In the genomic region with DNA sequence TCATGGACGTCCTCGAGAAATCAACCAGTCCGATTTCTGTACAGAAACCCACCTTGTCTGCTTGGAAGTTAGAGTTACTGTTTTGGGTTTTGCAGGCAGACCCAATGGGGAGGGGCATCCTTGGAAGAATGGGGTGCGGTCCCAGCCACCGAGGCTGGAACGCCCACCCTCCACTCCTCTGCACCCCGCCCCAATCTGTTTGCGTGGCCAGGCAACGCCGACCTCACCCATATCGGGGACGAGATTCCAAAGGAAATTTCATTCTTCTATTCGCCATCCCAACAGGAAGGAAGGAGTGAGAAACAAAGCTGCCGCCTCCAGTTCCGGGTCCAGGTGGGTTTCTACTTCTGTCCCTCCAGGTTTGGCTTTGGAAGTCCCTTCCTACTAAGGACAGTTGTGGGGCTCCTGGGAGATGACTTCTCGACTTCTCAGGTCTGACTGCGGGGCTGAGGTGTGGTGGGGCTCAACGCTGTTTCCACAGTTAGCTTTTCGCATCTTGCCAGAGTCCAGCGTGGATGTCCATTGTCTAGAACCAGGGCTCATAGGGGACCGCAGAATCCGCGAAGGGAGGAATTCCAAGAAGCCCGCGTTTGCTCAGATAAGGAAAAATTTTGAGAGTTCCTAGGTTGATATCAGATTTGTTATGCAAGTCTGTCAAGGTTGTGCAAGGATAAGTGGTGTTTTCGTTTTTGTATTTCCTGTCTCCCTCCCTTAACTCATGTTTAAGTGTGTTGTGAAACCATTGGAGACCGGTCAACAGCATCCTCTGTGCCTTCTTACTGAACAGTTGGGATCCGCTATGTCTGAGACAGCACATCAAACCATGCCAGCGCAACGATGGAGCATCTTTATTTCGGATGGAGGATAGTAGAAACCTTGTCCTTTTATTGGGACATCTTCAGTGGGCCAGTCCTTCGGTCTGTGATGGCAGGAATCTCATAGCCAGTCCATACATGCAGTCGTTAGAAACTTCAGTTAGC, we compare ENCODE assay signal across 8 mouse cellular contexts. TPM values are rescaled to one million over a fixed set of nuclear protein-coding genes. Genes with fewer than 3 reads are reported as not detected.
DNase-seq lines count a peak whose midpoint lies in the region; ATAC-seq lines count a peak whose summit lies in the region.

A gene (plus strand): TSS at position 157 of the 980 bp plus-strand sequence.
A gene (plus strand): TSS at position 230 of the 980 bp plus-strand sequence.

- H3K9me3 ChIP-seq in embryonic facial prominence, embryonic 11.5 days (replicated peaks; ENCODE audit: control insufficient read depth, low read length): no peaks in the 10 kb centered on the region
- H3K9me3 ChIP-seq in heart, embryonic 10.5 days: no peaks in the 10 kb centered on the region
- H3K9me3 ChIP-seq in kidney, embryonic 16.5 days (ENCODE audit: low read length): no peaks in the 10 kb centered on the region
- H3K9me3 ChIP-seq in lung, embryonic 15.5 days: no peaks in the 10 kb centered on the region

- peak; percentile 56 for DNase-seq in CD4-positive helper T cell, adult 2 months (ENCODE audit: low read depth, low spot score)
- DNase-seq in ZHBTc4 (ENCODE audit: low read depth, low spot score) (peak; percentile 90), adipocyte (ENCODE audit: low spot score) (no peak)
- DNase-seq in embryonic facial prominence, embryonic 11.5 days (ENCODE audit: low spot score): peak; percentile 67
- peak; percentile 85 for DNase-seq in heart, embryonic 10.5 days (ENCODE audit: low spot score)
- DNase-seq in ovary, adult 18-20 months (ENCODE audit: low spot score): peak; percentile 51

- peak within 1 kb of the TSS; percentile 71 for H3K27ac ChIP-seq in embryonic facial prominence, embryonic 11.5 days (replicated peaks; ENCODE audit: low read depth, low read length)
- peak within 1 kb of the TSS; percentile 87 for H3K27ac ChIP-seq in heart, embryonic 10.5 days
- H3K27ac ChIP-seq in kidney, embryonic 16.5 days (ENCODE audit: low read length): peak within 1 kb of the TSS; percentile 93
- peak within 1 kb of the TSS; percentile 91 for H3K27ac ChIP-seq in lung, embryonic 15.5 days

- no peaks in the 10 kb centered on the region for H3K27me3 ChIP-seq in embryonic facial prominence, embryonic 11.5 days (ENCODE audit: control insufficient read depth, insufficient read depth, low read length)
- no peaks in the 10 kb centered on the region for H3K27me3 ChIP-seq in heart, embryonic 10.5 days (ENCODE audit: insufficient read depth, poor library complexity, severe bottlenecking)
- H3K27me3 ChIP-seq in kidney, embryonic 16.5 days (ENCODE audit: insufficient read depth, low read length): no peaks in the 10 kb centered on the region
- H3K27me3 ChIP-seq in lung, embryonic 15.5 days: no peaks in the 10 kb centered on the region

- peak within 1 kb of the TSS; percentile 64 for H3K4me3 ChIP-seq in embryonic facial prominence, embryonic 11.5 days (ENCODE audit: low read depth, low read length)
- H3K4me3 ChIP-seq in heart, embryonic 10.5 days: peak within 1 kb of the TSS; percentile 78
- peak within 1 kb of the TSS; percentile 89 for H3K4me3 ChIP-seq in kidney, embryonic 16.5 days (ENCODE audit: low read length)
- H3K4me3 ChIP-seq in lung, embryonic 15.5 days: peak within 1 kb of the TSS; percentile 74

- 9% methylated on average over 33 of the region's 33 CpGs for WGBS in embryonic facial prominence, embryonic 11.5 days
- WGBS in heart, embryonic 10.5 days: 9% methylated on average over 33 of the region's 33 CpGs
- WGBS in kidney, embryonic 16.5 days: 6% methylated on average over 33 of the region's 33 CpGs
- WGBS in lung, embryonic 15.5 days: 5% methylated on average over 33 of the region's 33 CpGs

- 0 out of 2 replicates have a peak, but pooled peaks have one; percentile 14 for ATAC-seq in embryonic facial prominence, embryonic 11.5 days (replicated peaks; ENCODE audit: insufficient number of reproducible peaks, low FRiP score, low TSS enrichment, low read depth)
- ATAC-seq in kidney, embryonic 16.5 days (ENCODE audit: low FRiP score, low TSS enrichment): peak; percentile 10; the same call in 1 of the 2 replicates
- ATAC-seq in lung, embryonic 15.5 days (ENCODE audit: borderline replicate concordance, extremely low read depth, low FRiP score, low TSS enrichment): peak; percentile 39; the same call in 1 of the 2 replicates

- no peaks in the 10 kb centered on the region for H3K4me1 ChIP-seq in embryonic facial prominence, embryonic 11.5 days (ENCODE audit: control insufficient read depth, insufficient read depth, low read length)
- no peaks in the 10 kb centered on the region for H3K4me1 ChIP-seq in heart, embryonic 10.5 days
- H3K4me1 ChIP-seq in kidney, embryonic 16.5 days (ENCODE audit: insufficient read depth, low read length): peaks cover 13% of the 10 kb centered on the region
- peaks cover 26% of the 10 kb centered on the region for H3K4me1 ChIP-seq in lung, embryonic 15.5 days

- H3K4me2 ChIP-seq in embryonic facial prominence, embryonic 11.5 days (ENCODE audit: low read depth, low read length): peak within 1 kb of the TSS; percentile 70
- H3K4me2 ChIP-seq in kidney, embryonic 16.5 days (replicated peaks; ENCODE audit: low read depth, low read length): peak within 1 kb of the TSS; percentile 80
- H3K4me2 ChIP-seq in lung, embryonic 15.5 days: peak within 1 kb of the TSS; percentile 71

- H3K36me3 ChIP-seq in embryonic facial prominence, embryonic 11.5 days (replicated peaks; ENCODE audit: control insufficient read depth, insufficient read depth, low read depth, low read length): no peaks in the 10 kb centered on the region
- H3K36me3 ChIP-seq in heart, embryonic 10.5 days: no peaks in the 10 kb centered on the region
- no peaks in the 10 kb centered on the region for H3K36me3 ChIP-seq in kidney, embryonic 16.5 days (ENCODE audit: insufficient read depth, low read length)
- no peaks in the 10 kb centered on the region for H3K36me3 ChIP-seq in lung, embryonic 15.5 days

- H3K9ac ChIP-seq in embryonic facial prominence, embryonic 11.5 days (replicated peaks; ENCODE audit: low read length): peak within 1 kb of the TSS; percentile 58
- peak within 1 kb of the TSS; percentile 79 for H3K9ac ChIP-seq in kidney, embryonic 16.5 days (replicated peaks; ENCODE audit: low read length)
- peak within 1 kb of the TSS; percentile 61 for H3K9ac ChIP-seq in lung, embryonic 15.5 days

RNA-seq across cellular contexts. Expression of the first gene that starts in this region (rescaled TPM):
- 14.4 and 14.7 TPM in 2 replicates for polyA plus RNA-seq in embryonic facial prominence, embryonic 11.5 days (2014; fragmentation: Nextera tagmentation; extraction: Ambion mirVana)
- 6.3 and 8.9 TPM in 2 replicates for polyA plus RNA-seq in heart, embryonic 10.5 days (2016; fragmentation: Nextera tagmentation; extraction: Ambion mirVana)
- 45.5 and 47.7 TPM in 2 replicates for polyA plus RNA-seq in kidney, embryonic 16.5 days (2015; fragmentation: Nextera tagmentation; extraction: Ambion mirVana)
- 33.9 and 38.7 TPM in 2 replicates for polyA plus RNA-seq in lung, embryonic 15.5 days (2015; fragmentation: Nextera tagmentation; extraction: Ambion mirVana)

RNA-seq across cellular contexts. Expression of the second gene that starts in this region (rescaled TPM):
- 2.2 and 2.6 TPM in 2 replicates for polyA plus RNA-seq in embryonic facial prominence, embryonic 11.5 days (2014; fragmentation: Nextera tagmentation; extraction: Ambion mirVana)
- polyA plus RNA-seq in heart, embryonic 10.5 days (2016; fragmentation: Nextera tagmentation; extraction: Ambion mirVana): 1.8 and 3.0 TPM in 2 replicates
- polyA plus RNA-seq in kidney, embryonic 16.5 days (2015; fragmentation: Nextera tagmentation; extraction: Ambion mirVana): 8.6 and 8.9 TPM in 2 replicates
- polyA plus RNA-seq in lung, embryonic 15.5 days (2015; fragmentation: Nextera tagmentation; extraction: Ambion mirVana): 7.6 and 7.7 TPM in 2 replicates
